Mouse (Mus musculus): ENCODE measurements at regions not wholly inside any gene's neighbourhood (a gene's known extent, or its start where the extent isn't known, plus 50 kb on each side); places are given as distances from the start of the nearest gene placed in this dataset.

DNA sequence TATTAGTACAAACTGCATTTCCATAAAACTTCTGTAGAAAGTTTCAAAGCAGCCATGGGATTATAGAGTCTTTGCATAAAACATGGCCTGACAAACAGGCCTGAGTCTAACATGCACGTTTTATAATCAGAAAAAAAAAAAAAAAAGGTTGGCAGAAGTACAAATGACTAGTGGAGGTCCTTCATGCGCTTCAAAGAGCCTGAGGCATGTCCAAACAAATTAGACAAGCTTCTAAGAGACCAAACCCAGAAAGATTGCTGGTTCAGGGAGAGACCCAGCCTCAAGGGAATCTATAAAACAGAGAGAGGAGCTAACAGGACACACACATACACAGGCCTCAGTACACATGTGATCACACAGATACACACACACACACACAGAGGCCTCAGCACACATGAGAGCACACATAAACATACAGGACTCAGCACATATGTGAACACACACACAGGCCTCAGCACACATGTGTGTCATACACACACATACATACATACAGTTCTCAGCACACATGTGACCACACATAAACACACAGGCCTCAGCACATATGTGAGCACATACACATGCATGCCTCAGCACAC lies 57.0 kb upstream of the Gnaq start:
- no peak for DNase-seq (ENCODE audit: low spot score in 2 of 2)

GRCm38 (mm10) chr19:16075026-16075425 lies 57.6 kb upstream of the Gnaq start:
- no peak for DNase-seq (ENCODE audit: low spot score in 2 of 2)

- no peak for DNase-seq (ENCODE audit: low spot score in 2 of 2)
Measured at GRCm38 (mm10) chr19:16067314-16067713, 65.3 kb upstream of the Gnaq start.

- DNase-seq (ENCODE audit: low spot score in 2 of 2) = no peak
Measured at GRCm38 (mm10) chr19:16064911-16065310, 67.7 kb upstream of the Gnaq start.

GRCm38 (mm10) chr19:16063916-16064580 lies 68.6 kb upstream of the Gnaq start:
- DNase-seq (ENCODE audit: low spot score in 2 of 2) = peak; percentile 66 to 81

- no peak for DNase-seq (ENCODE audit: low spot score in 2 of 2)
Measured at GRCm38 (mm10) chr19:16063533-16063915, 69.1 kb upstream of the Gnaq start.

DNA sequence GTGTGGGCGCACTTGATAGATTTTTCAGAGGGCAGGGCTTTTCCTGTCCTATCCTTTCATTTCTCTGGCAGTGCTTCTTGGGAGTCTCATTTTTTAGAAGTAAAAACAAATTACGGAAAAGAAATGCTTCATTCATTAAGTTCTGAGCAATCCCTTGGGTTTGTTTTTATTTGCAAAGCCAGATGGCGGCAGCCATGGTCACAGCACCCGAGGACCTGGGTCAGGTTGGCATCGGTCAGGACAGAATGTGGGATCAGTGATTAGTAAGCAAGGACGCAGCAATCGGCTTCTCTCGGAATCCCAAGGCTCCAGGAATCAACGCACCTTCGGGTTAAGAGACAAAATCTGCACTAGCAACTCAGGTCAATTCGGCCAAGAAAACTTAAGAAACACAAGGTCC lies 70.8 kb upstream of the Gnaq start:
- DNase-seq (ENCODE audit: low spot score in 2 of 2) = no peak

DNA sequence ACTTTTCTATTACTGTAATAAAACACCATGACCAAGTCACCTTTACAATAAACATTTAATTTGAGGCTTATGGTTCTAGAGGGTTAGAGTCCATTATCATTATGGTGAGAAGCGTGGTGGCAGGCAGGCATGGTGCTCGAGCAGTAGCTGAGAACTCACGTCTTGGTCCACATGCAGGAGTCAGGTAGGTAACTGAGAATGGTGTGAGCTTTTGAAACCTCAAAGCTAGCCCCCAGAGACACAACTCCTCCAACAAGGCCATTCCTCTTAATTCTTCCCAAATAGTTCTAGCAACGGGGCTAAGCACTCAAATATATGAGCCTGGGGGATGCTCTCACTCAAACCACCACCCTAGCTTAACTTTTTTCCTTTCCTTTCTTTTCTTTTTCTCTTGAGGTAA lies 73.6 kb upstream of the Gnaq start:
- DNase-seq (ENCODE audit: low spot score in 2 of 2) = no peak

DNA sequence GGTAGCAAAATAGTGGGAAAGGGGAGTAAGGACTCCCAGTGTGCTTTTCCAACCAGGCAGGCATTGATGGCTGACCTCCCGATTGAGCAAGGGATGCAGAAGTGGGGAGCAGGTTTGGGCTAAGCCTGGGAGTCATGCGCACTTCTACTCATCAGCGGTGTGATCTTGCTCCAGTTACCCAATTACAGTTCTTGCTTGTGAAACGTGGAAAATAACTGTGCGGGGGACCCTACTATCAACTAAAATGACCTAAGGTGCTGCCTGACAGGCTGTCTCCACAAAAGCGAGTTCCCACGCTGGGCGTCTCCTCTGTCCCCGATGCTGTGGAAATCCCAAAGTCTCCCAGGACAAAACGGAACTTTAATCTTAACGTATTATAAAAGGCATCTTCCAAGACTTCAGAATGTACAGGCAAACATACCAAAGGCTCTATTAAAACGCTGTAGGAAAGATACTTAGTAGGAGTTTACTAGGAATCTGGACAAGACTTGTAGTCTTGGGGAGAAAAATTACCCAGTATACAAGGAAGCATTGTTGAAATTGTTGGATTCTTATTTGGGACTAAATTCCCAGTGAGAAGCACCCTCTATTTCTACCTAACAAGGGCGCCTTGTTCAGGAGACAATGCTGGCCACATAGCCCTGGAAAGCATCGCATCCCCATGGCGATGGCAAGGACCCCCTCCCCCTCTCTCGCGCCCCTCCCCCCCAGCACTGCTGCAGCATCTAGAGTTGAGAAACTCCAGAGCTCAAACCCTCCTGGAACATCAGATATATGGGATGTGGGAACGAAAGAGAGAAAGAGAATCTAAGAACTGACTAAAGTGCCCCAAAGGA lies 65.6 kb upstream of the Cep78 start:
- DNase-seq (ENCODE audit: low spot score in 2 of 2) = no peak

- DNase-seq (ENCODE audit: low spot score in 2 of 2) = no peak
Measured at GRCm38 (mm10) chr19:16049646-16050045, 64.9 kb upstream of the Cep78 start.

GRCm38 (mm10) chr19:16046977-16047376 lies 62.2 kb upstream of the Cep78 start:
- no peak for DNase-seq (ENCODE audit: low spot score in 2 of 2)

DNA sequence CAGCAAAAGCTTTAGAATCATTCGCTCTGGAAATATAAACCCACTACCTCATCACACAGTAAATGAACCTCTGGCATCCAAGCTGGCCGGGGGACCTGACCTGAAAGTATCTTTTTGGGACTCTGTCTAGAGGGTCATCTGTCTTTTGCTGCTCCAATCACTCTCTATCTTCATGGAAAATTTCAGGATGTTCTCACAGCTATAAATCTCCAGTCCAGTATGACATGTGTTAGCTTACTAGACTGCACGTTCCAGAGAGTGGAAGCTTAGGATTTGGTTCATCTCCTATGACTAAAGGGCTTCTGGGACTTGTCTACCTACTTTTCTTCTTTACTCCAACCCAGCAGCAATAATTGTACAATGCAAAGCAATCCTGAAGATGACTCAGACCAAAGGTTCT lies 60.5 kb upstream of the Cep78 start:
- DNase-seq (ENCODE audit: low spot score in 2 of 2) = no peak

- DNase-seq (ENCODE audit: low spot score in 2 of 2) = no peak
Measured at GRCm38 (mm10) chr19:16044169-16044568, 59.4 kb upstream of the Cep78 start.

DNA sequence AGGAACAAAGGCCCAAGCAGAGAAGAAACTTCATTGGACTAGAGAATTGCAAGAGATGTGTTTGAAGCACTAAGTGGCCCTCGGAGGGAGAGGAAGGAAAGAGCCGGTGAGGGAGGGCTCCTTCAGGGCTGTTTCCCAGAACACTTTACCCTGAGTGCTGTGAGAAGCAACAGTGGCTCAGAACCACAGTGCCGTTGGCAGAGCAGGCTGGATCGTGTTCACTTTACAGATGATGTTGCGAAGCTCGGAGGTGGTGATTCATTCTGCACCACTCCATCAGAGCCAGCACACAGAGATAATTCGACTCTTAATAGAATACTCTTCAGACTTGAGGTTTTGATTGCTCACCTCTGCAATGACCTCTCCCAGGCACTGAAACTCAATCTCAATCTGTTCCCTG lies 58.2 kb upstream of the Cep78 start:
- DNase-seq (ENCODE audit: low spot score in 2 of 2) = no peak

GRCm38 (mm10) chr19:16041891-16042290 lies 57.1 kb upstream of the Cep78 start:
- DNase-seq (ENCODE audit: low spot score in 2 of 2) = no peak

- no peak for DNase-seq (ENCODE audit: low spot score in 2 of 2)
Measured at GRCm38 (mm10) chr19:16037806-16038205, 53.0 kb upstream of the Cep78 start.
